Mouse (Mus musculus) heart, adult 2 months (tissue): ENCODE results near the gene Trub1.

ENCODE experiments used
- CTCF ChIP-seq: fragments of 200-600 bp; IDR thresholded peaks from 2 replicates; pipeline ENCODE4 v1.8.1; 2022; ENCODE audit warnings: antibody characterized with exemption, mild to moderate bottlenecking, moderate library complexity
- POLR2A ChIP-seq: fragments of 200-500 bp; IDR thresholded peaks from 2 replicates; pipeline ENCODE4 v1.6.1; 2011; ENCODE audit warnings: mild to moderate bottlenecking, low read depth, low read length, control low read depth; ENCODE audit not compliant: insufficient read depth

DNA sequence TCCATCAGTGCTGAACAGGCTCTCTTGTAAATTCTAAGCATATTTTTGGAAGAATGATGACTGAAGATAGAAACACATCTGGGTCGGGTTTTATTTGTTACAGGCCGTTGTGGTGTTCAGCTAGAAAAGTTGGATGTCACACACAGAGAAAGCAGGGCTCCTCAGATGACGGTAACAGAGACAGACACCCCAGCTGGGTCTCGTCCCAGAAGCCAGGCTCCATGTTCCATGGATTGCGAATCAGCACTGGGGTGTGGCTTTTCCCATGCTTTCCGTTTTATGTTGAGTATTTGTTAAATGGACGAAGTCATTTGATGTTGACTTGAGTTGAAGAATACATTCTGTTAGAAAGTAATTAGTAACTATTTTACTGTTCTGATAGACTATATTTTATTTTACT, 13.0 kb downstream of the Trub1 start:
- no peak for TF ChIP-seq CTCF
- TF ChIP-seq POLR2A = no peak
